Mouse (Mus musculus) cortical plate, adult 2 months (tissue): ENCODE results near the gene Vwa2.

ENCODE experiments used
- CTCF ChIP-seq: fragments of 200-500 bp; IDR thresholded peaks from 2 replicates; pipeline ENCODE4 v1.5.1; 2011; ENCODE audit warnings: mild to moderate bottlenecking, control low read depth, low read length; ENCODE audit not compliant: insufficient read depth; ENCODE audit errors: extremely low read depth
- POLR2A ChIP-seq: fragments of 200-500 bp; IDR thresholded peaks from 2 replicates; pipeline ENCODE4 v1.6.1; 2011; ENCODE audit warnings: mild to moderate bottlenecking, low read length, control low read depth; ENCODE audit not compliant: insufficient read depth; ENCODE audit errors: extremely low read depth

GRCm38 (mm10) chr19:56897654-56898053 lies 23.6 kb downstream of the Vwa2 start:
- TF ChIP-seq POLR2A: no peak
- no peak for TF ChIP-seq CTCF
